Mouse (Mus musculus): ENCODE measurements at regions not wholly inside any gene's neighbourhood (a gene's known extent, or its start where the extent isn't known, plus 50 kb on each side); places are given as distances from the start of the nearest gene placed in this dataset.

DNA sequence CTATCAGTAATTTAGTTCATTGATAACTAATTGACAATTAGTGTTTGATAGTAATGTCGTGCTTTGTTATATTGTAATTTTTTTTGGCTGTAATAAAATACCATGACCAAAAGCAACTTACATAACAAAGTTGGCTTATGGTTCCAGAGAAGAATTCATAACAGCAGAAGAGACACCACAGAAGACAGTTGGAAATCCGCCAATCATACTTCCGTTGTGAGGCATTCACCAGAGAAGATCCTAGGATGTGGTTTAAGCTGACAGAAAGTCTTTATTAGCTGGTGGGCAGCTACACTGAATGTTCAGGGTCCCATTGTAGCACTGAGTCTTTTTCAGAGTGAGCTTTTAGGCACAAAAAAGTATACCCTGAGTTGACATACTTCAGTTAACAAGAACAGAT lies 109.9 kb downstream of the Sec23a start:
- no peak for ATAC-seq (replicated peaks; ENCODE audit: low read depth, poor library complexity, severe bottlenecking)

DNA sequence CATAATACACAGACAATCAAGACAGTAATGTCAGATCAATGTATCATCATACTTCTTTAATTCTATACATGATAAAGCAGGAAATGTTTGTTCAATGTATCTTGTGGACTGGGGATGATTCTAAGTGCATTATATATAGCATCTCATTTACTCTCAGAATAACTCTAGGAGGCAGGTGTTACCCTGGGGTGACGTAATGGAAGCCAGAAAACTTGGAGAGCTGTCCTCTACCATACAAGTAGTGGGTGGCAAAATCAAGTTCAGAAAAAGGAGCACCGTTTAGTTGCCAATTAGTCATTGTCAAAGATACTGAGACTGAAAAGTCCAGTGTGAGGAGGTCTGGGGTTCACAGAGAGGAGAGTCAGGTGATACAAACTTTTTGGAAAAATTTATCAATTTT lies 136.0 kb downstream of the Sec23a start:
- ATAC-seq (replicated peaks; ENCODE audit: low read depth, poor library complexity, severe bottlenecking) = no peak

DNA sequence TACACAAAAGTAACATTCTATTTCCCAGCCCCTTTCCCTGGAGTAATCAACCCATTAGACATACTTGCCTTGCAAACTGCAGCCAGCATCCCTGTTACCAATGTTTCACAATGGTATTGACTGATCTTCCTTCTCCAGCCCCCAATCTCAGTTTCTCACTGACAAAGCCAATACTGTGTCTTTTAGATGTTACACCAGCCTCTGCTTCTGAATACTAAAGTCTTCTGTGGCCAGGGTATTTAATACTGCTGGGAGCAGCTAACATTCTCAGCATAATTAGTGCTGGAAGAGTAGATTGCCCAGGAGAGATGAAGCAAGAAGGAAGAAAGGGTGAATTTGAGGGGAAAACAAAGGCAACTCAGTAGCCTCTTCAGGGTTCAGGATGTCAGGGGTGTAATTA lies 139.4 kb downstream of the Sec23a start:
- ATAC-seq (replicated peaks; ENCODE audit: low read depth, poor library complexity, severe bottlenecking) = no peak

DNA sequence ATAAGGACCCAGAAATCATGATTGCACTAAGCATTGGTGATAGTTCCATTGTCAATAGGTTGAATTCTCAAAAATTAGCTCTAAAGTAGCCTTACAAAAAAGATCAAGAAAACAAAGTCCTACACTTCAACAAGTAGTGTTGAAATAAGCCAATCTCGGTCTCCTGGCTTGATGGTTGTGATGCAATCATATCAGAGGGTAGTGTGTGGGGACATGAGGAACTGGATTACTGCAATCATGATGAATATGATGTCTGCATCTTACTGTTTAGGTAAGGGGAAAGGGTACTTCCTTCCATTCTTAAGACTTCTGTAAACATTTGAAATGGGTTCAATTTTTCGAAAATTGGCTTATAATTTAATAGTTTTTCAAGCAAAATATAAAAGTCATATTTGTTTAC lies 155.3 kb downstream of the Sec23a start:
- ATAC-seq (replicated peaks; ENCODE audit: low read depth, poor library complexity, severe bottlenecking) = no peak

DNA sequence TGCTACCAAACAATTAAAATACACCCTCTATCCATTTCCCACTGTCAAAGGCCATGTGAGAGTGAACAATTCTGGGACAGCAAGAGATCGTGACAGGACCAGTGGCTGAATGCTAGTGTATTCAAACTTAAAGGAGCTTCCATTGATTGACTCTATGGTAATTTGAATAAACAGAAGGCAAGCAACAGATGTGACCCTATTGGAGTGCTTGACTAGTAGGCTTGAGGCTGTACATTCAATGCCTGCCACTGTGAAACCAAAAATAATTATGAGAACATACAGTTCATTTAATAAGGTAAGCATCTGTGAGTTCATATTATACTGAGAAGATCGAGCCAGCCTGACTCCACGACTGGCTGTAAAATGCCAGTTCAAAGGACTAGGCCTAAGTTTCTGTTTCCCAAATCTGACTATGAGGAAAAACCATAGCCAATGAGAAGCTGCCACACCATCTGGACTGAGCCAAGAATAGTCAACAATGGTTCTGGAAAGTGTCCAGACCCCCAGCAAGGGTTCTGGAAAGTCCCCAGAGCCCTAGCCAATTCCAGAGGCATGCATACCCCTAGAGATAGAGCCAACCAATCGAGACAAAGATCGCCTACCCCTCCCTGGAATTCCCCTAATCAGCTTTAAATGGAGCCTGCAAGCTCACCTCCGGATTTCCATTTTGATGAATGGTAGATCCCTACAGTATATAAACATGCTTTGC lies 160.0 kb downstream of the Sec23a start:
- ATAC-seq (replicated peaks; ENCODE audit: low read depth, poor library complexity, severe bottlenecking) = no peak

DNA sequence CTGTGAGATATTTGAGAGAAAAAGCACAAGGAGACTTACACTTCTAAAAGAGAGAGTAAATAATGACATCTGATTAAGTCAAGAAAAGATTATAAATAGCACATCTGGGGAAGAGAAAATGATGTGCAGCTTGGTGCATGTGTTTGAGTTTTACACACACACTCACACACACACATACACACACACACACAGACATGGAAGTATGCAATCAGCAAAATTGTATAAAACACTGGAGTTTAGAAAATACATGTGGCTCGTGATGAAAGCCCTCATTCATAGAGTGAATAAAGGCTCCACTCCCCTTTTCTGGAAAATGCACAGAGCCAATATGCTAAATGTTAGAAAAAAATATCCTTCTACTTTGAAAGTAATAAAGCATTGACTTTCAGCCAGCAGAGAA lies 182.2 kb downstream of the Sec23a start:
- ATAC-seq (replicated peaks; ENCODE audit: low read depth, poor library complexity, severe bottlenecking) = no peak

DNA sequence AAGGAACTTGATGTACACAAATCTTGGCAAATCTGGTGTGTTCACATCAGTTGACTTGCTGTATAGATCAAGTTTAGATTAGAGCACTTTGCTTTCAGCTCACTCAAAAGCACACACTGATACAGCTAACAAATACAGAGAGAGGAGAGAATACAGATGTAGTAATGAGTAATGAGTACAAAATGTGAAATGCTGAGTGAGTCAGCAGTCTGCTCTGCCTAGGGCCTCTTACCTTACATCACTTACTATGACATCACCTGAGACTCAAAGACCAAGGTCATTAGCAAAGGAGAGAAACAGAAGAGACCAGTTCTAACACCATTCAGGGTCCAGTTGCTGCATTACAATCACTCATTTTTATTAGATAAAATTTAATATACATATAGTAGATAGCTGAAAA lies 184.0 kb downstream of the Sec23a start:
- no peak for ATAC-seq (replicated peaks; ENCODE audit: low read depth, poor library complexity, severe bottlenecking)

DNA sequence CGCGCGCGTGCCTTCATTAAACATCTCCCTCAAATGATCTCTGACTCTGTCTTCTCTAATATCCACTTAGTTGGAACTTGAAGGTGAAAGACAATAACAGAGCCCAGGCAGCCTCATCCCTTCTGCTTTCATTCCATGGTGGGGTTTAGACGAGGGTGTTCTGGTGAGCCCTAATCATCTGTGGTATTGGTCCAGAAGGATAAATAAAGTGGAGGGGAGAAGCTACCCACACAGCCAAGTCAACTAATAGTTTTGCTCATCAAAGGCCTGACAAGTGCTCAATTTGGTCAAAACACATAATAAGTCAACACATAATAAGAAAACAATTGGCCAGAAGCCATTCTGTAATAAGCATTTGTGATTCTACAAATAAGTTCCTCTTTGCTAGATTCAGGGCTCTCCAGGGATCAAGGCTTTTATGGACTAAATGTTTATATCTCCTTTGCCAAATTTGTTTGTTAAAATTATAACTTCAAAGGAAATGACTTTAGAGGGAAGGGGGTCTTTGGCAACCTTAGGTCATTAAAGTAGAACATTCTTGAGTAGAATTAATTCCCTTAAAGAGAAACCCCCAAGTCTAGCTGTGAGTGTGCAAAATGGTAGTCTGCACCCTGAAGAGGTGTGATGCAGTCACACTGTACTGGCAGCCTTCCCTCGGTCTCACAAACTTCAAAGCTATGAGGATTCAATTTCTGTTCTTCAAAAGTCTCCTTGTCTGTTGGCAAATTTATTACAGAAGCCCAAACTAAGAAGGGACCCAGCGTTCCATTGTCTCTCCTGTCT lies 186.5 kb downstream of the Sec23a start:
- no peak for ATAC-seq (replicated peaks; ENCODE audit: low read depth, poor library complexity, severe bottlenecking)

DNA sequence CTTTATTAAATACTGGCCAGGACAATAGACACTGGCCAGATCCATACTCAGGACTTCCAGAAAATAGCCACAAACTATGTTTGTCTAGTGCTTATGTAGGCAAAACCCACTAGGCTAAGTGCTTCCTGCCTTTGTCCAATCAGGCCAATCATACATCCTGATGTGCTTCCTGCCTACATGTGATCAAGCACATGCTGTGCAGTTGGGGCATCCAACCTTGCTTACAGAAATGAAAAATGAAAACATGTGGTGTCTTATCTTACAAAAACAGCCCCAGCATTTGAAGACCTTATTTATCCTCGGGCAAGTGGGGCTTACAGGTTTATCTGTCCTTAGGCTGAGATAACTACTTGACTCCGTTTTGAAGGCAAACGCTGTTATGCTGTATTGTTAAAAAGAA lies 188.8 kb downstream of the Sec23a start:
- peak; percentile 93 for ATAC-seq (replicated peaks; ENCODE audit: low read depth, poor library complexity, severe bottlenecking)

DNA sequence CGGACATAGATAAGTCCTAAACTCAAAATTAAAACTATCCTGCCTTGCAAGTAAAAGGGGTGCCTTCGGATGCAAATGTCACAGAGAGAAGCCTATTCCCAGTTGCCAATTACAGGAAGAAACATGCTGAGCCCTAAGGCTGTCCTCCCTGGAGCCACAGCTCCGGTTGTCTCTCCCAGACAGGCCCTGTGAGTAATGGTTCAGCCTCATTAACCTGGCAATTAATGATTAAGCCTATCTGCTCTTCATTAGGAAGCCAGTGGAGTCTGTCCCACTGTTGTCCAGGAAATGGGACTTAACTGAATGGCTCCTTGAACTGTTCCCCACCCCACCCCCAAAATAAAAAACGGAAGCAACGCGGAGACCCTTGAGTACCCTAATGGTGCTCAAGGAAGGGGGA lies 207.7 kb downstream of the Sec23a start:
- no peak for ATAC-seq (replicated peaks; ENCODE audit: low read depth, poor library complexity, severe bottlenecking)

DNA sequence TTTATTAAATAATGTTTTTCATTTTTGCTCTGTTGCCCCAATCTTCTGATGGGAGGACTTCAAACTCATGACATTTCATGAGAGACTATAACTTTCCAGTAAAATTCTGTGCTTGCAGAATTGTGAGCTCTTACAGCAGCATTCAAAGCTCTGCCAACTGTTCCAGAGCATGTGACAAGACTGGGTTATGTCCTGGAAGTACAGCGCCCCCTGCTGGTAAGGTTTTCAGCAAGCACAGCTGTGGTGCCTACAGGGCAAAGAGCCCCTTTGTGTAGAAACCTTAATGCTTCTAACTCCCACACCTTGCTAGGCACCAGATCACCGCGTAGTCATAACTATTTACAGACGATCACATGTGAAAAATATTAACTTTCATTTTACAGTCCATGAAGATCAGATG lies 209.4 kb downstream of the Sec23a start:
- peak; percentile 90 for ATAC-seq (replicated peaks; ENCODE audit: low read depth, poor library complexity, severe bottlenecking)
